Mouse (Mus musculus): ENCODE data around the gene Ctrc. TPM values are rescaled to one million over a fixed set of nuclear protein-coding genes. Genes with fewer than 3 reads are reported as not detected.
A peak's percentile ranks its signal among the peaks of the same experiment; 100 is the strongest.
"Not testable (repeated sequence)": the region's sequence is repeated elsewhere in the genome, so short reads cannot be mapped to it uniquely, and the experiment has no call there.

Gene Ctrc
- total RNA-seq, 2 experiments from 2014 or later = 54.8 TPM; not detected in 1

DNA sequence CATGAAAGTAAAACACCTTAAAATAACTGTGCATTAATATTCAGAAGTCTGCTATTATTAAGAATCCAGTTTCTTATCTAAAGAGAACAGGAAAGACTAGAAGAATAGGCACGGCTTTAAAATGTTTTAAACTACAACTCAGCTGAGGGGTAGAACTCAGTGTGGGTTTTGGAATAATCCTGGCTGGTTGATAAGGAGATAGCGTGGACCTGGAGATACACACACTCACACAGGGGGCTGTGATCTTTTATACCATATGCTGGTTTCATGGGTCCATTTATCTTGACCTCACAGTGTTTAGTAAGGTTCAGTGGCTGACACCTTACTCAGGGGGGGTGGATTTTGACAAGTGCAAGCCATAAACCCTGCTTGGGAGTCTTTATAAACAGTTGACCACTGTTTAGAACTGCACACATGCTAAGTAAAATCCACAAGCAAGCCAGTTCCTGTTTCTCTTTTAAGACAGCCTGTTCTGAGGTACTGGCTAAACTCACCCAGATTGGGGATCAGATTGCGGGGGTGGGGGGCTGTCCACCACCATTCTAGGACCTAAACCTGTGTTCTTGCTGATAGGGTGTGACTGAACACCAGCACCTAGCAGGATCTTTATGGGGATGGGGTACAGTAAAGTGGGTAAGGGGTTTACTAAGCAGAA is 56.5 kb downstream of the Ctrc start:
- no peak for DNase-seq (ENCODE audit: low spot score in 2 of 2)

DNA sequence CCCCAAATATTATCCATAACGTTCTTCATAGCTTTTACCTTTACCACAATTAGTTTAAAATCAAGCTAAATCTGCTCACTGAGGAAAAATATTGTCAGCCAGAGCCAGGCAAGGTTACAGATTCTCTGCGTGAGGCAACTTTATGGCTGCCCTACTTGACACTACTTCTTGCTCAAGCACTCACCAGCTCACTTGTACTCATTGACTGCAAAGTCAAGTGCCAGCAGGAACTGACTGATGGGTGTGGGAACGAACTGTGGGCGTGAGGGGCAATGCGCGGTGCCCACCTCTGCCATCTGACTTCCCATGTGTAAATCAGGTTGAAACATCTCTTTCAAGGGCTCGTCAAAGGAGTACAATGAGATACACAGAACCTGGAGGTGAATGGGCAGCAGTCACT is 58.7 kb downstream of the Ctrc start:
- no peak for DNase-seq (ENCODE audit: low spot score in 2 of 2)

DNA sequence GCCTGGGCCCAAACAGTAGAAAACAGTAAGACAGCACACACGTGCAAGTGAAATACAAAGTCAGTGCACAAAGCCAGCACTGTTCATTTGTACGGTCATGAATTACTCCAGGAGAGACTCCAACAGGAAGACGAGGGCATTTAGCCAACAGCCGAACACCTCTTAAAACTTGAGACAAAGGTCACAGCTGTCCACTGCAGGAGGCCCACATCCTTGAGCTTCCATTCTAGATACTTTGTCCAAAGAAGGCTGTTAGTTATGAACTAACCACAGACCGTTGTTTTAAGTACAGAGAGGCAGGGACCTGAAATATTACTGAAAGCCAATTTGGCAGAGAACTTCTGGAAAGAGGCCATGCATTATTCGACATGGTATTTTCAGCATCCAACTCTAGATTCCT is 59.1 kb downstream of the Ctrc start:
- DNase-seq (ENCODE audit: low spot score in 2 of 2) = no peak

DNA sequence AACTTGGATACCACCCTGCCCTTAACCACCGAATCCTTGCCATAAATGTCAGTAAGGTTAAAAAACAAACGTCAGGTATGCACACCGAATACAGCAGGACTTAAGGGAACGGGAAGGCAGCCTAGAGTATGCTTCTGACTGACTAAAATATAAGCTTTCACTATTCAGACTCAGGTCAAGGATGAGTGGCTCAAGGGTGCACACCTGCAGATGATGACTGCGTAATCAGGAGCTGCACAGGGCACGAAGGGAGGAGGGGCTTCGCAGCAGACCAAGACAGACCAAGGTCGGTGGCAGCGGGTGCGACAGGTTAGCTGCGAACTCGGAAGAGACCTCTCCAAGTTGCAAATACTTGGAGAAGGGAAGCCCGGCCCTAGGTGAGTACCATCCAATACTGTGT is 60.0 kb downstream of the Ctrc start:
- no peak for DNase-seq (ENCODE audit: low spot score in 2 of 2)

DNA sequence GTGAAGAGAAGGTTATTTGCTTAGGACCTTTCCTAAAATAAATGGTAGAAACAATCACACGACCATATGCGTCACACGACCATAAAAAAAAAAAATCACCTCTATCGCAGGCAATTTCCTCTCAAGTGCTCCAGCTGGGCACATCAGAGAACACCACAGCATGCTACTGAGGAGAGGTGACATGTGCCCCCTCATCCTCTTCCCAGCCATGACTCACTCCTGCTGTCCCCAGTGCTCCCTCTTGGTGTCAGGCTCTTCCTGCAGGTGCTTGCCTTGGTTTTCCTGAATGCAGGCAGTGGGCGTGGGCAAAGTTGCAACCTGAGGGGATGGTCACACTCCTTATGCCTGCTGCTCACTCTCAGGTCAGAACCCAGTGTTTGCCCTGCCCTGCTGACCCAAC is 61.3 kb downstream of the Ctrc start:
- no peak for DNase-seq (ENCODE audit: low spot score in 2 of 2)

DNA sequence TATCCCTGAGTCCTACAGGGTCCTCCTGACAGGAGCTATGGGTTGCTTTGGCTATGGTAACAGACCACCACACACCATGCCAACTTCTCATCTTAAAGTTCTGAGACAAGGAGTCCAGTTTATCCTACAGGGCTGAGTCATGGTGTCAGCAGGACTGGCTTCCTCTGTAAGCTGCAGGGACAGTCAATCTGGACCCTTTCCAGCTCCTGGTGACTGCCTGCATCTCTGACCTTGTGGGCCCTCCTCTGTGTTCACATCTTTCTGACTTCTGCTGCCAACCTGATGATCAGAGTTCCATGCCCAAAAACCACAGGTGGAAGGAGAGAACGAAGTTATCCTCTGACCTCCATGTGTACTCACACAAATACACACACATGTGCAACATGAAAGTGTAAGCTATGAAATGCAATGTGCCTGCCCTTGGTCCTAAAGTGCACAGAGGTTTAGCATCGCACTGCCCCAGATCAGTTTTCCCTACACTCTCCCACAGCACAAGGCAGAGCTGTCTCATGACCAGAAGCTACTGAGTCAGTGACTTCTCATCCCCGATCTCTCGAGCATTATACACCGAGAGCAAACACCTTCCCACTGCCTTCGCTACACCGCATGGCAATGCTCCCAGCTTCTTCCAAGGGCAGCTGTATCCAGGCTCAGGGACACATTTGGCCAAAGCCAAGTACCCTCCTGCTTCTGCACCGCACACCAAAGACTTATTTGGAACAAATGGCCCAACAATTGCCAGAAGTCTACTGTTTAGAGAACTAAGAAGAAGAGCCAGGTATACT is 64.8 kb downstream of the Ctrc start:
- peak in 1 of 2 experiments; percentile 33 for DNase-seq (ENCODE audit: low spot score in 2 of 2)

DNA sequence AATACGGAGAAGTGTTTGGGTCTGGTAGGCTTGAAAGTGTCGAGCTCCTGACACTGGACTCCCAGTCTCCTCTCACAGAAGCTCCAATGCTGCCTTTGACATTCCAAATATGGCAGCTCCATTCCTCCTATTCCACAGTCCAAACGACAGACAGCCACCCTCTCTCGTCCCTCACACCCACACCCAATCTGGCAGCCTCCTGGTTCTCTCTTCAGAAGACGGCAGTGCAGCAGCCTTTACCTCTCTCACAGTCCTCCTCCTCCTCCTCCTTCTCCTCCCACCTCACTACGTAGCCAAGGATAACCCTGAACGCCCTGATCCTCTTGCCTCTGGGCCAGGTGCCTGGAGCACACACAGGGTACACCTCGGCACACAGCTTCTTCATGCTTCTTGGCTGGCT is 66.3 kb downstream of the Ctrc start:
- DNase-seq (ENCODE audit: low spot score in 2 of 2) = no peak

DNA sequence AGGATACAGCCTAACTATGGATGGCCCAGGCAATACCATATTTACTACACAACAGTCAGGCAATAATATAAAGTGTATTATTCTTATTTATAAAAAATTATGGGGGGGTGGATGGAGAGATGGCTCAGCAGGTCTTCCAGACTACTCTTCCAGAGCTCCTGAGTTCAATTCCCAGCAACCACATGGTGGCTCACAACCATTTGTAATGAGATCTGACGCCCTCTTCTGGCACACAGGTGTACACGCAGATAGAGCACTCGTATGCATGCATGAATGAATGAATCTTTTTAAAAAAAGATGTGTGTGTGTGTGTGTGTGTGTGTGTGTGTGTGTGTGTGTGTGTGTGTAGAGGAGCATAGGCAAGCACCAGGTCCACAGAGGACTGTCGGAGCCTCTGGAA is 73.1 kb downstream of the Ctrc start:
- DNase-seq (ENCODE audit: low spot score in 2 of 2) = not testable (repeated sequence)

DNA sequence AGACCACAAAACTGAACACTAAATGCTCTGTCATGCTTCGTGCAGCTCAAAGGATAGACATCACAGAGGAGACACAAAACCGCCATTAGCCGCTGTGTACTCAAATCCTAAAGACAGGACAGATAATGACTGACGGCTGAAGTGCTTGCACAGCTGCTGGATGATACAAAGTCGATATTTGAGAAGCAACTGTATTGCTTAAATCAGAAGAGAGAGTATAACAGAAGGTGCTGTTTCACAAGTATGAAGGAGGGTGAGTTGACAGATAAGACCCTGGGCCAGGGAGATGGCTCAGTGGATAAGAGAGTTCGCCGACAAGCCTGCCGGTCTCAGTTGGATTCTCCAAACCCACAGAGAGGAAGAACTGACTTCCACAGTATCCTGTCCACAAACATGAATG is 74.3 kb downstream of the Ctrc start:
- DNase-seq (ENCODE audit: low spot score in 2 of 2) = no peak

DNA sequence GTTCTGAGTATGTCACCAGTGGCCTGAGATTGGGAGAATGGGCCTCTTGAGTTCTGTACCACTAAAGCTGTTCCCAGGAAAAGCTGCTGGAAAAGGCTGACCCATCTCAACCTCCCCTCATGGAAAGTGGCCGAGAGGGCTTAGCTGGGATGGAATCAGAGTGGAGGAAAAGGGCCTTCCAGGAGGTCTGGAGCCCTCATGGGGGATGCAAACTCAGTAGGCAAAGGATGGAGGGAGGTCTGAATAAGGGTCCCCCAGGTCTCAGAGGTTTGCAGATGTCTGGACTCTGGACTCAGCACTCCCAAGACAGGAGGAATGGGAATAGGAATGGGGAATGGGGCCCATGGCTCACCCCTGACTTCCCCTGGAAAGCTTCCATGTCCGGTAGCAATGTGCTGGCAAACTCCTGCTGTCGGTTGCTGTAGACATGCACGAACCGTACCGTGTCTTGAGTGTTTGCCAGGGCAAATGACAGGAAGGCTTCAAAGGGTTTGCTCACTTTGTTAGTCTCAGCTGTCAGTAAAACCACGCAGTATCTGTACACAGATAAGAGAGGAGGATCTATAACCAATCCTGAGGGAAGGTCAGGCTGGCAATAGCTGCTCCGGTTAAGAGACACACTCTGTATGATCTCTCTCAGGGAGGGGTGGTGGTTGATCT is 76.5 kb downstream of the Ctrc start:
- no peak for DNase-seq (ENCODE audit: low spot score in 2 of 2)

DNA sequence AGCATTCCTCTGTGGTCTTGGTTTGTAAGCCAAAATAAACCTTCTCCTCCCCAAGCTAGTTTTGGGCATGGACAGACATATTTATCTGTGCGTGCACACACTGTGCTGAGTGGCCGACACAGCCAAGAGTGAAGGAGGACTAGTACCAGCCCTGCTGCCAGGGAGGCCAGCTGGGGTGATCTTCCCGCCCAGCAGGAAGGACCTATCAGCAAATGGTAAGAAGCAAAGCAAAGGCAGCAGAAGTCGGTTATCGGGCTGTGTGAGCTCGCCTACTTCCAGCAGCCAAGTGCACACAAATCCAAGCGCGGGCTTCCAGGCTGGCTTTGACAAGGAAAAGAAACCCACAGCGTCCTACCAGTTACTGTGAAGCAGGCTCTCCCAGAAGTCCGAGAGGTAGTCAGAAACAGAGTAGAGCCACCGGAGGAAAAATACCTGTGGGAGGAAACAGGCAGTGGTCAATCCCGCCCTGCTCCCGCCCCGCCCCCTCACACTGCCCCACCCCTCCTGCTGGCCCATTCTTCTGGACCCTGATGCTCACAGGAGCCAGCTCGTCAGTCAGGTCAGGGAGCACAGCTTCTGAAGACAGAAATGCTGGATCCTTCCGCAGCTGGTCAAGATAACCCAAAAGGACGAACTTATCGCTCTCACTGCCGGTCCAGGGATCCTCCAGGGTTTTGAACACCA is 78.7 kb downstream of the Ctrc start:
- DNase-seq (ENCODE audit: low spot score in 2 of 2) = no peak

DNA sequence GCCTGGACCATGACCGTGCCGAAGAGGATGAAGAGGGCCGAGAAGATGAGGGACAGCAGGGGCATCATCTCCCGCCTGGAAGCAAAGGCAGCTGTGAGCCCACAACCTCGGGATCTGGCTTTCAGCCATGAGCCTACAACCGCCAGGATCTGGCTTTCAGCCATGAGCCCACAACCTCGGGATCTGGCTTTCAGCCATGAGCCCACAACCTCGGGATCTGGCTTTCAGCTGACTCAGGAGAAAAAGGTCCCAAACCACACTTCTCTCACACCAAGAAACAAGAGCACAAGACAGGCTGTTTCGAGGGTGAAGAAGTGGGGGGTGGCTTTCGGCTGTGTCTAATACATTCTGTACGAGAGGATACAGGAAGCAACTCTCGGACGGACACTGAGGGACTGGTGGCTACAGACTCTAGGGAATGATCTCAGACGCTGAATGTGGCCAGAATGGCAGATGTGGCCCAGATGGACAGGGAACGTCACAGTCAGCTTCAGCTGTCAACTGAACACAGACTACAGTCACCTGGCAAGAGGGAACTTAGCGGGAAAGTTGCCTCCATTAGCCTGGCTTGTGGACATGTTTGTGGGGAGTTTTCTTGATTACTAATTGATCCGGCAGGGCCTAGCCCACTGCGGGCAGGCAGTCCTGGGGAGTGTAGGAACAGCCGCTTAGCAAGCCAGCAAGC is 79.3 kb downstream of the Ctrc start:
- no peak for DNase-seq (ENCODE audit: low spot score in 2 of 2)

DNA sequence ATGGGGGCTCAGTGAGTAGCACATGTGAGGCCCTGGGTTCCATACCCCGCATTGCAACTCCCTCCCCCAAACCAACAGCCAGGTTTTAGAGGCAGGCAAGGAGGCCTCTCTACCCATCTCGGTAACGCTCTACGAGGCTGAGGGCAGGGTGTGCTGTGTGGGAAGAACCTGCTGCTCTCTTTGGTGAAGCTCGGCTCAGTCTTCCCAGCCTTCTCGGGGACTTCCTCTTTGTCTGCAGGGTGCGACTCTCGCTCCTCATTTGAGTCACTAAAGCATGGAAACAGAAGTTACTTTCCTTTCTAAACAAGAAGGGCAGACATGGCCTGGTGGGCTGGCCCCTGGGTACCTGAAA is 79.9 kb downstream of the Ctrc start:
- no peak for DNase-seq (ENCODE audit: low spot score in 2 of 2)

DNA sequence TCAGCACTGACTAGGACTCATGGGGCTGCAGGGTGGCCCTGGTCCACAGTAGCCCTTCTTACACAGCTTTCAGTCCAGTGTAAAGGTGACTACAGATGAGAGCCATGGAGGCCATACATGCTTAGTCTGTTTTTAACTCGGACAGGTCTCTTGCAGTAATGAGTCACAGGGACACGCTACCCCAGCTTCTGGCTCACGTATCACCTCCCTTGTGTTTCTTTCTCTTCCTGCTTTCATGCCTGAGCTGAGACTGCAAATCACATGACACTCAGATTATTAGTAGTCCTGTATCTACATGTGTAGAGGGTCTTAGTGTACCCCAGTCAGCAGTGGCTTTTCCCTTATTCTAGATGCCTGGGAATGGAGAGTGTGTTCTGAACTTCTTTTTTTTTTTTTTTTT is 81.2 kb downstream of the Ctrc start:
- no peak for DNase-seq (ENCODE audit: low spot score in 2 of 2)

Other genes with a start within 250 kb of the Ctrc start
- gene Fblim1, start 240.3 kb downstream of the Ctrc start, total RNA-seq (2021) = 10 to 100 TPM; 24.9 to 32.1 TPM
- 1 to 10 TPM; 3.7 to 3.8 TPM for gene Tmem82, start 227.7 kb downstream of the Ctrc start, total RNA-seq (2021)
- 1 to 10 TPM; 7.4 to 9.5 TPM for gene Slc25a34, start 222.5 kb downstream of the Ctrc start, total RNA-seq (2021)
- gene Plekhm2, start 181.5 kb downstream of the Ctrc start, total RNA-seq (2021) = 10 to 100 TPM; 55.5 to 60.5 TPM
- gene Rsc1a1, start 160.8 kb downstream of the Ctrc start, total RNA-seq (2021) = not detected
- 10 to 100 TPM; 51.8 to 56.0 TPM for gene Ddi2, start 122.9 kb downstream of the Ctrc start, total RNA-seq (2021)
- 10 to 100 TPM in 1 of 2 experiments, 1 to 10 TPM in 1; 4.9 to 13.6 TPM for gene Agmat, start 99.7 kb downstream of the Ctrc start, total RNA-seq (2021)
- 10 to 100 TPM; 19.8 to 20.1 TPM for gene Dnajc16, start 55.4 kb downstream of the Ctrc start, total RNA-seq (2021)
- gene Casp9, start 52.7 kb downstream of the Ctrc start, total RNA-seq (2021) = 10 to 100 TPM; 31.5 to 32.4 TPM
- gene Cela2a, start 20.2 kb downstream of the Ctrc start, total RNA-seq (2021) = 1,000 to 10,000 TPM in 1 of 2 experiments, under 1 TPM in 1; 0.56 to 1,571 TPM
- gene Efhd2, start 28.6 kb upstream of the Ctrc start, total RNA-seq (2021) = 10 to 100 TPM; 36.3 to 37.1 TPM
- 1 to 10 TPM; 1.4 to 2.0 TPM for gene Fhad1, start 168.7 kb upstream of the Ctrc start, total RNA-seq (2021)
- 10 to 100 TPM in 1 of 2 experiments, 1 to 10 TPM in 1; 7.8 to 11.3 TPM for gene Tmem51, start 237.9 kb upstream of the Ctrc start, total RNA-seq (2021)